Mouse (Mus musculus) neural tube, embryonic 15.5 days (tissue): ENCODE measurements at regions not wholly inside any gene's neighbourhood (a gene's known extent, or its start where the extent isn't known, plus 50 kb on each side); places are given as distances from the start of the nearest gene placed in this dataset.
"Not testable (repeated sequence)": the region's sequence is repeated elsewhere in the genome, so short reads cannot be mapped to it uniquely, and the experiment has no call there.

Source experiments
- ATAC-seq: fragments of 200-750 bp; cut with Nextera tagmentation; 2 replicates; pipeline ENCODE4 v1.8.0; 2017; ENCODE audit warnings: mild to moderate bottlenecking, moderate TSS enrichment, moderate library complexity; ENCODE audit not compliant: low FRiP score
- H3K27ac ChIP-seq: fragments of 300-500 bp; sonication (generic); replicated peaks from 2 replicates; pipeline ENCODE4 v1.5.1; 2015; ENCODE audit warnings: mild to moderate bottlenecking, inconsistent platforms
- H3K27me3 ChIP-seq: fragments of 300-500 bp; sonication (generic); replicated peaks from 2 replicates; pipeline ENCODE4 v1.6.1; 2015; ENCODE audit warnings: inconsistent platforms
- H3K36me3 ChIP-seq: fragments of 300-500 bp; sonication (generic); 2 replicates; pipeline ENCODE4 v1.6.1; 2015; ENCODE audit warnings: inconsistent platforms
- H3K4me1 ChIP-seq: fragments of 300-500 bp; sonication (generic); 2 replicates; pipeline ENCODE4 v1.6.1; 2015; ENCODE audit warnings: inconsistent platforms
- H3K4me2 ChIP-seq: fragments of 300-500 bp; sonication (generic); 2 replicates; pipeline ENCODE4 v1.6.1; 2015; ENCODE audit warnings: inconsistent platforms, mild to moderate bottlenecking, moderate library complexity
- H3K4me3 ChIP-seq: fragments of 300-500 bp; sonication (generic); replicated peaks from 2 replicates; pipeline ENCODE4 v1.5.1; 2015; ENCODE audit warnings: mild to moderate bottlenecking, inconsistent platforms
- H3K9ac ChIP-seq: fragments of 300-500 bp; sonication (generic); replicated peaks from 2 replicates; pipeline ENCODE4 v1.6.1; 2015; ENCODE audit warnings: mild to moderate bottlenecking, inconsistent platforms
- H3K9me3 ChIP-seq: fragments of 300-500 bp; sonication (generic); replicated peaks from 2 replicates; pipeline ENCODE4 v1.6.1; 2016; ENCODE audit warnings: inconsistent platforms
- WGBS: fragments of 180-500 bp; shearing (Covaris S2); methylation state at CpG from one replicate; pipeline ENCODE4 v1.1.7; 2015; ENCODE audit warnings: mixed read lengths; 5-methylcytosine and 5-hydroxymethylcytosine counted together

DNA sequence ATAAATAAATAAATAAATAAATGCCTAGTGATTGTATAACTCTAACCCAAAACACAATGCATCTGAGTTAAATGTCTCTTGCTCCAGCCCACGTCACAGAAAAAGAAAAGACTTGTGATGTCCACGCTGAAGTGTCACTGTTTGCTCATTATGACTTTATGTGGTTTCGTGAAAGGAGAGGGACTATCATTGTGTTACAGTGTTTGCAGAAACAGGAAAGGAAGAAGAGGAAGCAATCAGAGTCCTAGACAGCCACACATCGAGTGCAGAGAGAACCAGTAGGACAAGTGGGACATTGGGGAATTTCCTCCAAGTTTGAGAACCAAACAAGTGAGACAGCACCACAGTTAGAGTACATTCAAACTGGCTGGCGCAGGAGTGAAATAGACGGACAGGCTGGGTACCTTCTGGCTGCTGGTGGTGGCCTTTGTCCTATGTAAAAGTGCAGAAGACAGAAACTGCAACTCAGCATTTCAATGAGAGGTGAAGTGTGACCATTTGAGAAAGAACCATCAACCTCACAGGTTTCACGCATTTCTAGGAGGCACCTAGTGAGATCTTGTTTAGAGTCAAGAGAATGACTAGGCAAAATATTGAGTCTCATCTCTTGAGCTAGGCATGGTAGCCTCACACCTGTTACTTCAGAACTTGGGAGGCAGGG lies 59.6 kb downstream of the Fasl start:
- Histone ChIP-seq H3K36me3 (no peaks in the 10 kb centered on the region), H3K4me3 (no peak overlapping the region), H3K9me3 (no peaks in the 10 kb centered on the region), H3K4me1 (no peaks in the 10 kb centered on the region), H3K9ac (no peak overlapping the region), H3K4me2 (no peak overlapping the region), H3K27ac (no peak overlapping the region), H3K27me3 (no peaks in the 10 kb centered on the region)
- ATAC-seq = no peak
- 89% methylated on average over 7 of the region's 7 CpGs for WGBS

DNA sequence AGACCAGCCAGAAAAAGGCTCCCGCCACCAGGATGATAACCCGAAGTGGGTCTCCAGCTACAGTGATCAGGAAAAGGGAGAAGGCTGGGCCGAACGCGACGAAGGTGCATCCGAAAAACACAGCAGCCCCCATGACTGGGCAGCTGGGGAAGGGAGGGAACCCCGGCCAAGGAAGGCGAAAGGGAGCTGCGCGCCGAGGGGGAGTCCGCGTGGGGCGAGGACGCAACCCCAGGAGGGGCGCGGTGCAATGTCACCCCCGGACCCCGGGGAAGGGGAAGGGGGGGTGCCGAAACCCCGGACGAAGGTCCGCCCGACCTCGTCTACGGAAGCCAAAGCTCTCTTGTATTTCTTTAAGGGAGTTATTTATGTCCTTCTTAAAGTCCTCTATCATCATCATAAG lies 60.9 kb downstream of the Fasl start:
- not testable (repeated sequence) for H3K27me3 ChIP-seq, H3K4me1 ChIP-seq, H3K9me3 ChIP-seq, H3K27ac ChIP-seq, H3K4me2 ChIP-seq, H3K9ac ChIP-seq, H3K4me3 ChIP-seq, H3K36me3 ChIP-seq, ATAC-seq
- WGBS = 87% methylated on average over 14 of the region's 27 CpGs

DNA sequence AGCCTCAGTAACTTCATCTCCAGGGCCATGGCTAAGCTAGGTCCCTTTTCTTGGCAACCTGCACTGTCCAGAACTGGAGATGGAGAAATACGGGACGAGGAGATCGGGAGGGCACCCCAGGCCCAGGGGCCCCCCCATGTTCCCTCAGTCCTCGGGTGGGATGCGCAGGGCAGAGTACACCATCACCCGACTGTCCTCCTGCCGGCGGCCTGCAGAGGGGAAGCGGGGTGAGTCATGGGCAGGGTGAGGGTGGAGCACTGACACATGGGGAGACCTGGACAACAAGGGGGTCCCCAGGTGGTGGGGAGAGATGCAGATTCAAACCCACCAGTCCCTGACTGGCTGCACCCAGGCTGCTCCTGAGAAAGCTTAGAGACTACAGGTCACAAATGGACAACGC lies 62.2 kb downstream of the Fasl start:
- not testable (repeated sequence) for H3K4me2 ChIP-seq, H3K4me3 ChIP-seq, H3K36me3 ChIP-seq, H3K9me3 ChIP-seq, H3K4me1 ChIP-seq, H3K9ac ChIP-seq, ATAC-seq, H3K27ac ChIP-seq, H3K27me3 ChIP-seq
- WGBS = 92% methylated on average over 1 of the region's 10 CpGs

DNA sequence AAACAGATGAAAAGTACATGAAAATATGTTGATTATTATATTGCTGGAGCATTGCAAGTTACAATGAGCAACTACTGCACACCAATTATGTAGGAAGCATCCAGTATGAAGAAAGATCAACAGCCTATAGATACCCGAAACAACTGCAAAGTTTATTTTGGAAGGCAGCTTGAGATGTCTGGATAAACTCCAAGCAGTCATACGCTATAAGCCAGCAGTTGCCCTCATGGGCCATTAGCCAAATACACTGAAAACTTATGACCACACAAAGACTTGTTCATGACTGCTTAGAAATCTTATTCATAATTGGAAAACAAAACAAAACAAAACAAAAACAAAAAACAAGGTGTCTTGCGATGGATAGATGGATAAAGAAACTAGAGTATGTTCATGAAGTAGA lies 68.4 kb downstream of the Fasl start:
- H3K4me2 ChIP-seq = no peak overlapping the region
- no peaks in the 10 kb centered on the region for H3K36me3 ChIP-seq
- no peaks in the 10 kb centered on the region for H3K27me3 ChIP-seq
- no peak for ATAC-seq
- no peak overlapping the region for H3K27ac ChIP-seq
- no peak overlapping the region for H3K4me3 ChIP-seq
- WGBS = 77% methylated on average over 3 of the region's 3 CpGs
- no peak overlapping the region for H3K9ac ChIP-seq
- H3K4me1 ChIP-seq = no peaks in the 10 kb centered on the region
- H3K9me3 ChIP-seq = no peaks in the 10 kb centered on the region

DNA sequence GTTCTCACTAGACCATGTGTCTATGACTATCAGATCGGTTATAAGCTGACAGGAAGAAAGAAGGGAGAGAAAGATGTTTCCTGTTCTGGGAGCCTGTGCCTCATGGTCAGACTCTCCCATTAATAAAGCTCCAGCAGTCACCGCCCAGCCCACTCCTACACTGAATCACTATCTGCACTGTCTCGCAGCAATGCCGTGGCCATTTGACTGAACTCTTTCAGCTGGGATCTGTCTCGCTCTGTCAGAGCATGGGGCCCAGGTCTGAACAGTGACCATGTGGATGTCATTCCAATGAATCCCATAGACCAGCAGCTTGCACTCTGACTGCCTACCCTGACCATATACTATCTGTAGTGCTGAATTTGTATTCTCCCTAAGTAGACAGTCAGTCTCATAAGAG lies 70.0 kb downstream of the Fasl start:
- H3K4me1 ChIP-seq = no peaks in the 10 kb centered on the region
- no peaks in the 10 kb centered on the region for H3K36me3 ChIP-seq
- no peak for ATAC-seq
- H3K27me3 ChIP-seq = no peaks in the 10 kb centered on the region
- no peak overlapping the region for H3K4me3 ChIP-seq
- no peak overlapping the region for H3K4me2 ChIP-seq
- 65% methylated on average over 5 of the region's 5 CpGs for WGBS
- H3K9ac ChIP-seq = no peak overlapping the region
- no peak overlapping the region for H3K27ac ChIP-seq
- H3K9me3 ChIP-seq = no peaks in the 10 kb centered on the region

DNA sequence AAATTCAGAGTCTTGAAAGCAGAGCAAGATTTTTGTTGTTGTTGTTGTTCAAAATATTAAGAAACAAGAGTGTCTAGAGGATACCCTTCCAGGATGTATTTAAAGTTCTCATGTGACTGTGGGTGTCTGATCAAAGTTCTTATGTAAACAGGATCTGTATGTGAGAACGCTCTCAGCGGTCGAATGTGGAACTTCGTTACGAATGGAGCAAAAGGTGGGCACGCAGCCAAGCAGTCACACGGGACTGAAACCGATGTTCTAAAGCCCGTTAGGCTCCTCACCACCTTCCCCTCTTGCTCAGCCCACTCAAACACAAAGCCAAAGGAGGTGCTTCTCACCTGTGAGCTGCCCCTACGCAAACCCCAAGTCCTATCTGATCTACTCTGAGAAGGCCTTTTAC lies 75.4 kb downstream of the Fasl start:
- no peak overlapping the region for H3K4me3 ChIP-seq
- no peak overlapping the region for H3K9ac ChIP-seq
- no peaks in the 10 kb centered on the region for H3K9me3 ChIP-seq
- no peak overlapping the region for H3K4me2 ChIP-seq
- H3K27ac ChIP-seq = no peak overlapping the region
- no peak for ATAC-seq
- no peaks in the 10 kb centered on the region for H3K4me1 ChIP-seq
- H3K36me3 ChIP-seq = no peaks in the 10 kb centered on the region
- no peaks in the 10 kb centered on the region for H3K27me3 ChIP-seq
- 64% methylated on average over 10 of the region's 10 CpGs for WGBS

DNA sequence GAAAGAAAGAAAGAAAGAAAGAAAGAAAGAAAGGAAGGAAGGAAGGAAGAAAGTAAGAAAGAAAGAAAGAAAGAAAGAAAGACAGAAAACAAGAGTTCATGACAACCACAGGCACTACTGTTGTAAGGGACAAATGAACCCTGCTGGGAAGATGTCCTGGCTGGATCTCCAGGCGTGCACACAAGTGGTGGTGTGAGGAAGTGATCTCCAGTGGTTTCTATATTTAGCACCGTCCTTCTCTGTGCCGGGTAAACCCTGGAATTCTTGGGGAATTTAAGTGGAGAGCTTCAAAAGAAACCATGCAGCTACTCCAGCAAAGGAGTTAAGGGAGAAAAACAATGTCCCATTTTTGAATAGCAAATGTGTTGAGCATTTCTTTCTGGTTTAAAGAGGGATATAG lies 76.0 kb downstream of the Fasl start:
- H3K4me1 ChIP-seq = no peaks in the 10 kb centered on the region
- H3K36me3 ChIP-seq = no peaks in the 10 kb centered on the region
- no peak overlapping the region for H3K9ac ChIP-seq
- H3K4me2 ChIP-seq = no peak overlapping the region
- H3K27me3 ChIP-seq = no peaks in the 10 kb centered on the region
- ATAC-seq = no peak
- H3K9me3 ChIP-seq = no peaks in the 10 kb centered on the region
- no peak overlapping the region for H3K4me3 ChIP-seq
- 49% methylated on average over 3 of the region's 3 CpGs for WGBS
- no peak overlapping the region for H3K27ac ChIP-seq

DNA sequence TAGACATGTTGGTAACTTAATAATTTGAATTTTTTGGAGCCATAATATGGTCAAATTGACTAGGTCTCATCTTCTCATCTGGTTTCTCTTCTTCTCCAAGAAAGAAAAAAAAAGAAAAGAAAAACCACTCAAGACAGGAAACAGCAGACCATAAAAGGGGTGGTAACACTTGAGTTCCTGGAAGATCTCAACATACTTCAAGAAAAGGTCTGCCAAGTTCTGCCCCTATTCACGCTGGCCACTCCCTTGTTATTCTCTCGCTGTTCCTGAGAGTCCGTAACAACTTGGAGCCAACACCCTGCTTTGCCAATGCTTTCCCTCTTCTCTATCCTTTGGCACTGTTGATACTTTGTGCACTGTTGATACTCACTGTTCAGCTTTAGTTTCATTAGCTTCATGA lies 81.2 kb downstream of the Fasl start:
- Histone ChIP-seq H3K36me3 (no peaks in the 10 kb centered on the region), H3K4me1 (no peaks in the 10 kb centered on the region), H3K27me3 (no peaks in the 10 kb centered on the region), H3K9me3 (no peaks in the 10 kb centered on the region), H3K4me2 (no peak overlapping the region), H3K4me3 (no peak overlapping the region), H3K9ac (no peak overlapping the region), H3K27ac (no peak overlapping the region)
- ATAC-seq = no peak
- 81% methylated on average over 3 of the region's 3 CpGs for WGBS

DNA sequence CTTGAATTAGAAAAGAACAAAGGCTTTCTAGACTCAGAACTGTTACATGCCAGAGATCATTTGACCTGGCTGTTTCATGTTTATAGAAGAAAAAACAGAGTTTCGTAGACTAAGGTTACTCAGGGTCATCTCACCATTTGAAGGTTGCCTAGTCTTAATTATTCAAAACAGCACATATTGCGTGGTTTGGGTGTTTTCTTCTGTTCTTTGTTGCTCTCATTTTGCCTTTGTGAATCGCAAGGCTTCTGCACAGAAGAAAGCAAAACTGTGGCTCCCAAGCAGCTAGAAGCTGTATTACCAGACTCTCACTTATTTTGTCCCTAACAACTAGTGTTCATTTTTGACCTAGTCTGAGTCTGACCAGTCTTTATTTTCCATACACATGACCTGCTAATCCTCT lies 83.3 kb downstream of the Fasl start:
- WGBS = 85% methylated on average over 3 of the region's 3 CpGs
- no peak for ATAC-seq
- Histone ChIP-seq H3K4me1 (no peaks in the 10 kb centered on the region), H3K4me2 (no peak overlapping the region), H3K9ac (no peak overlapping the region), H3K9me3 (no peaks in the 10 kb centered on the region), H3K27ac (no peak overlapping the region), H3K4me3 (no peak overlapping the region), H3K27me3 (no peaks in the 10 kb centered on the region), H3K36me3 (no peaks in the 10 kb centered on the region)

DNA sequence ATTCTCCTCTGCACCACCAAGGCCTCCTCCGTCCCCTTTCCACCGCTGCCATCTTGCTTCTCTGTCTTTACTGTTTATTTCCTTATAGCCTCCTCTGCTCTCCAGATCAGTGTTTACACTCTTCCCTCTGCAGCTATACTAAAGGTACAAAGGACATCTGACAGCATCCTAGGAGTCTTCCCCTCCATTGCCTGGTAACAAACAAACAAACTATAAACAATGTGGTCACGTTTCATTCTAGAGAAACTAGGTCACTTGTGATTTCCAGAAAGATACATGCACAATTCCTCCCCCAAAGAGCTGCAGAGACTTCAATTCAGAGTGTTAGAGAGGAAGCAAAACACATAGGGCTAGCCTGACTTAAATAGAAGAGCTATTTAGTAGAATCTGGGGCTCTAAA lies 83.8 kb downstream of the Fasl start:
- Histone ChIP-seq H3K4me3 (no peak overlapping the region), H3K9ac (no peak overlapping the region), H3K27me3 (no peaks in the 10 kb centered on the region), H3K27ac (no peak overlapping the region), H3K36me3 (no peaks in the 10 kb centered on the region), H3K4me1 (no peaks in the 10 kb centered on the region), H3K4me2 (no peak overlapping the region), H3K9me3 (no peaks in the 10 kb centered on the region)
- 77% methylated on average over 3 of the region's 3 CpGs for WGBS
- ATAC-seq = no peak

DNA sequence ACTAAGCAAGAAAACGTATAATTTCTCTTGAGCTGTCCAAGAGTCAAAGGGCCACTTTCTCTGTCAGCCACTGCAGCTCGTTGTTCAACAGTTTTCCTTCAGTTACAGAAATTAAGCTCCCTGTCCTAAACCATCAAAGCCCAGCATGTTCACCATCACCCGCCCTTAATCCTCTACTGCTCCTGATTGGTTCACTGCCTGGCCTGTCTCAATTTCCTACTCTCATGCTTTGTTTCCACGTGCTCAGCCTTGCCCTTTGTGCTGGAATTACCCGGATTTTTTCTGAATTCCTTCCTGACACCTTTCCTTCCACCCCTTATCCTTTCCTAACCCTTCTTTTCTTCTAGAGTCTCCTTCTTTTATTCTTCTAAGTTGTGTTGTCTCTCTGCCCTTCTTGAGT lies 92.4 kb downstream of the Fasl start:
- no peak for ATAC-seq

DNA sequence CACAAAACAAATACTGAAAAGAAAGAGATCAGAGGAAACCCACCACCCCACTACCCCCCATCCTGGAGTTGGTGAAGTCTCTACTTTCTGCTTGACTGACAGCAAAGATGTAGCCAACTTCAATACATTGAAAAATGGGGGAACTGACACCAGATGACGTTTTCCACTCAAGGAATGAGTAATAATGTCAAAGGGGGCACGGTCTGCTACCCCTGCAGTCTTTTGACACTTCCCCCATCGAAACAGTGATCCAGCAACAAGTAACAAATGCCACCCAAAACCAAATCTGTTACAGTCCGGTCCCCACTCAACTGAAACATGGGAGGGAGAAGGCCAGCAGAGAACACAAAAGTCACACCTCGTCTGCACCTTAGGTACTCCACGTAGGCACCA lies 94.5 kb downstream of the Fasl start:
- no peak overlapping the region for H3K27ac ChIP-seq
- H3K9ac ChIP-seq = no peak overlapping the region
- H3K4me1 ChIP-seq = no peaks in the 10 kb centered on the region
- no peaks in the 10 kb centered on the region for H3K27me3 ChIP-seq
- WGBS = 82% methylated on average over 6 of the region's 6 CpGs
- H3K9me3 ChIP-seq = no peaks in the 10 kb centered on the region
- no peak for ATAC-seq
- H3K36me3 ChIP-seq = no peaks in the 10 kb centered on the region
- H3K4me2 ChIP-seq = no peak overlapping the region
- no peak overlapping the region for H3K4me3 ChIP-seq

More for the DNA sequence above, 92.4 kb downstream of the Fasl start:
- Histone ChIP-seq H3K27ac (no peak overlapping the region), H3K9me3 (no peaks in the 10 kb centered on the region), H3K27me3 (no peaks in the 10 kb centered on the region), H3K4me2 (no peak overlapping the region), H3K4me1 (no peaks in the 10 kb centered on the region), H3K36me3 (no peaks in the 10 kb centered on the region), H3K4me3 (no peak overlapping the region), H3K9ac (no peak overlapping the region)
- 45% methylated on average over 5 of the region's 5 CpGs for WGBS
